Mouse (Mus musculus) thymus, postnatal 10 days (tissue): Measurements from ENCODE around the gene Pprc1.

Experiments
- DNase-seq, 2 experiments: peaks; one replicate each; pipeline ENCODE4 v3.0.0; 2021; ENCODE audit warnings: low spot score in 2 of 2

The Pprc1 gene

DNA sequence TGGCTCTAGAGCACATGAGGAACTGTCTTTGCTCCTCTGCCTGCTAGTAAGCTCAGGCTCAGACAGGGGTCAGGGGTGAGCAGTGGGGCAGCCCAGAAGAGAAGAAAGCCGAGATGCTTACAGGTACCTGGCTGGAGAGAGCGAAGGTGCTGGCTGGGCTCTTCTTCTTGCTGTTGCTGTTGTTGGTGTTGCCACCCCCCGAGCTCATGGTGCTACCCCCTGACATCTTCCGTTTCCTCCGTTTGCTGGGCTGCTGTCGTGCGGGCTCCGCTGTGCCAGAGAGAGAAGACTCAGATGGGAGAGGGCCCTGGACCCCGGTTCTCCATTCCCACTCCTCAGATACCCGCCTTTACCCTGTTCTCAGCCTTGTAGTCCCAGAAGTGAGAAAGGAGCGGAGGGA, 10.8 kb upstream of the Pprc1 start:
- DNase-seq: no peak

DNA sequence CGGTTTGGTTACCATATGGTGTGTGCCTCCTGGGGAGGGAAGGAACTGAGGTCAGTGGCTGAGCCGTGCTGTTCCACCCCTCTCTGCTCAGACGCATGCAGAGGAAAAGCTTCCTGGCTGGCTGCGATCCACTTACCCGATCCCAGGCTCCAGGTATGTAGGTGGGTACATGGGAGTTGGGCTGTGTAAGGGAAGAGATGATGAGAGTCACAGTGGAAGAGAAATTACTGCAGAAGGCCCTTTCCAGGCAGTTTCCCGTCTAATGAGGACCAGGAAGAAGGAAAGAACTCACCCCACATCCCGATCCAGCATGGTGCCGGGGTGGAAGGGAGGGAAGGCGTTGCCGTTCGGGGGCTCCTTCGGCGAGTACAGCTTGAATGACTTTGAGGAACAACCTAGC, 8.7 kb upstream of the Pprc1 start:
- no peak for DNase-seq

DNA sequence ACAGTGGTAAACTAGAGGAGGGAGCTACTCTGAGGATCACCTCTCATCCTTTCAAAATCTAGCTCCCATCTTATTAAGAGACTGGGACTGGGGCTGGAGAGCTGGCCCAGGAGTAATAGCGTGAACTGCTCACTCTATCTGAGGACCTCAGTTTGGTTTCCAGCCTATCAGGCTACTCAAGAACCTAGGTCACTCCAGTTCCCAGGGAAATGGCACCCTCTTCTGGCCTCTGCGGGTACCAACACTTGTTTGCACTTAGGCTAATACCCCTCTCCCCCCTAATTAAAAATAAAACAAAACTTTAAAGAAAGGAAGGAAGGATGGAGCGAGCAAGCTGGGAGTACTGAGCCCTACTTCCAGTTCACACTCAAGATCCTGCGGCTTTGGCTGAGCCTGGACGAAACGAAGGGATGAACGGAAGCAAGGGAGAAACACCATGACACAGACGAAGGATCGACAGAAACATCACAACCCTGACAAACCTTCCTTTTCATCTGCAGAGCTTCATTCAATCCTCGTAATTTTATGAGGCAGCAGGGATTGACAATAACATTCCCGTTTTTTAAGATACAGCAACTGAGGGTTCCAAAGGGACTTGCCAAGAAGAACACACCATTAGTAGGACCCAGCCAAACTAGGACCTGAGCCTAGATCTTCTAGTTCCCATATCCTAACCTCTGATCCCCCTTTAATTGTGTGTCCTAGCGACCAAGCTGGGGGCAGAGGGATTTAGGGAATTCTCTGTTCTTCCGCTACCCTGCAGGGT, 8.0 kb upstream of the Pprc1 start:
- peak in 1 of 2 experiments; percentile 37 for DNase-seq

DNA sequence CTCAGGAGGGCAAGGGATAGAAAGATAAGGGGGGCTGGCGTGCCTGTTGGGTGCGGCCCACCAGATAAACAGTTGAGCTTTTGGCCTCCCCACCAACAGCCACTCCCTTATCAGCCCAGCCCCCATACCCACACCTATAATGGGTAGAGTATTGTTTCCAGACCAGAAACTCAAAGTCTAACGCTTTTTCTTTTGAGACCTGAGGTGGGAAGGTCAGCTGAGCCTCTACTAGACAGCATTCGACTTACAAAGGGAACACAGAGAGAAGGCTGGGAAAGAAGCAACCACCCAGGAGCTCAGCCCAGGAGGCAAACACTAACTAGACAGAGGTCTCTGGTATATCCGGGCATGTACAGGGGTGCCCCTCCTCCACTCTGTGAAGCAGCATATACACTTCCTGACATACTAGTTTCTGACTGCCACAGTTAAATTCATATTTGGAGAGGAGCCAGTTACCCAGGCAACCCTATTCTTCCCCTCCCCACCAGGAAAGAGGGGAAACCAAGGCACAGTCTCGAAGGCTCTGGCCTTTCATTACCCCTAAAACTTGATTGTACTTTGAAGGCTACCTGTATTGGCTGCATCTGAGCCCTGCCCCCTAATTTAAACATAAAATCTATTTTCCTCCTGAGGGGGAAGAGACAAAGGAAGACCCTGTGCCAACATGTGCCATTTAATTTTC, 7.3 kb upstream of the Pprc1 start:
- DNase-seq: peak; percentile 57 to 67

DNA sequence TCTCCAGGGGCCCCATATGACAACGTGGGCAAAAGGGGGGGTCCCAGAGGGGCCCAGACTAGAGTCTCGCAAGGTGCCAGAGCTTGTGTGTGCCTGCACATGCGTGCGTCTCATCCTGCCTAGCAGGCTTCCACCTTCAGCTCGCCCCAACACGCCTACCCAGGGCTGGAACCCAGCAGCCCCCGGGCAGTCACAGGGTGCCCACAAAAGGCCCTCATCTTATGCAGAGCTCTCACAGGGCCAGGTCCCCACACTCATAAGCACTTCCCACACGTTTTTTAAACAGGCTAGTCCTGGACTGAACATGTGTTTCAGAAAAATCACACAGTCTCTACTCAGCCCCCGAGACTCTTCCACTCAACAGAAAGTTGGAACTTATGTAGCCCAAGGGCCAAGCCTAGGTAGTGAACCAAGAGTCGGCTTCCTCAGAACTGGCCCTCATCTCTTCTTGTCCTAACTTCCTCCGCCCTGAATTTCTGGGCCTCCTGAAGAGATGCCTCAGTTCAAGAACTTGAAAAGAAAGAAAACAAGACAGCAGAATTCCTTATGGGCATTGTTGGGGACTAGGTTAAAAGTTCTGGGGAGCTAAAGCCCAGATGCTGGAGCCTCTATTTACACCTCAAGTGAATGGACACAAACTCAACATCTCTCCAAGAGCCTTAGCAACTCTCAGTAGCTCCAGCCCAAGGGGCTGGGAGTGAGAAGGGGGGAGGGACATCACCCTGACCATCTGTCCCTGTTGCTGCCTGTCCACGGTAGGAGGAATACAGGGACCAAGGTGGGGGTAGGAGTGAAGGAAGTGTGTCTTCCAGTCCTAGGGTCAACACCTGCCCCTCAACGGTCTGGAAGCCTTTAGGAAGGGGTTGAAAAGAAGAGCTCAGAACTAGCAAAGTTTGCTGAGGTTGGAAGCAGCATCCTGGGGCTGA, 6.5 kb upstream of the Pprc1 start:
- DNase-seq: peak; percentile 44 to 56

DNA sequence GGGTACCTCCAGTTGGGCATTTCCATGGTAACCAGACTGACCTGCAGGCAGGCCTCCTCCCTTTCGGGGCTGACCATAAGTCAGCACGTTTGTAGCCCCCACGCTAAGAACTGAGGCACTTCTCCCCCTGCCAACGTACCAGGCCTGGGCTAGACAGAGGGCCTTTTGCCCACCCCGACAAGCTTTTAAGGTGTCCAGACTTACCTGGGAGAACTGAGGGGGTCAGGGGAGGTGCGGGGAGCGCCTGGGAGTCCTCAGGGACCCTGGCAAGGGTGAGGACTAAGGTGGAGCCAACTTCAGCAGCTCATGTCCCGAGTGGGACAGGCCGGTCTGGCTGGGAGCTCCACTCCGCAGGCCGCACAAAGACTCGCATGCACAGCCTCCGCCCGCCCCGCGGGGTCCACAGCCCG, 5.8 kb upstream of the Pprc1 start:
- peak; percentile 31 to 47 for DNase-seq

DNA sequence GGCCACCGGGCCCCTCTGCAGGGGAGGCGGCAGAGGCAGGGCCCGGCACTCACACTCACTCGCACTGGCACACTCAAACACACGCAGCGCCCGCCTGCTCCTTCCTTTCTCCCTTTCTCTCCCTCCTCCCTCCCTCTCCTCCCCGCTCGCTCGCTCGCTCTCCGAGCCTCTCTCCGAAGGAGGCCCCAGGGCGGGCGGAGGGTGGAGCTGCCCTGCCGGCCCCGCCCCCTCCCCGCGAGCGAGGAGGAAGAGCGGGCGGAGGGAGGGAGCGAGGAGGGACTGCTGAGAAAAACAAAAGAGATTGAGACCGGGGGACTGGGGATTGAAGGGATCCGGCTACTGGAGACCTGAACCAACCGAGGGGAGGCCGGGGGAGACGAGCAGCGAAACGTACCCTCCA, 5.2 kb upstream of the Pprc1 start:
- DNase-seq: peak; percentile 93 to 94

DNA sequence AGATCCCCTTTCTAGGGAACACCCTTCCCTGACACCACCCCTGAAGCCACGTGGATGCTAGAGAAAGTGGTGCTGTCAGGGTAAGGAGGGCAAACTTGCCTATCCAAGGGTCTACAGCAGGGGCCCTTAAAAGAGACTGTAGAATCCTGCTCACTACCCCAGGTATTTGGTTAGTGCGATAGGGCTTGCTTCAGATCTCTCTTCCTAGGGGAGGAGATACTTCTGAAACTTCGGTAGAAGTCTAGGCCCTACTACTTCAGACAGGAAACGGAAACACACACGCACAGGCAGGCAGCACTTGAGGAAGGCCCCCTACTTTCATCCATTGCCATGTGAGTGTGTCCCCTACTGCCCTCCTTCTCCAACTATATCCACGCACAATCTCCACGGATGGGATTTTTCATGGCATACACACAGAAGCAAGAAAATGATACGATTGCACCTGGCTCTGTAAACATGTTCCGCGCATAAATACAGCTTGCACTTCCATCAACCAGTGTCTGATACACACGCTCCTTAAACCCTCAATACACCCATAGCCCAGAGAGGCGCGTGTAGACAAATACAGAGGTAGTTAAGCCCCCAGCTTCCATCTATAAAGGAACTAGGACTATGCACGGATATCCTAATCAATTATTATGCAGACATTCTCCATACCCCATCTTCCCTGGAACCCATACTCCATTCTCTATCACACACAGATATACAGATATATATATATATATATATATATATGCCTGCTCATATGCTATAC, 4.4 kb upstream of the Pprc1 start:
- peak; percentile 57 to 66 for DNase-seq

DNA sequence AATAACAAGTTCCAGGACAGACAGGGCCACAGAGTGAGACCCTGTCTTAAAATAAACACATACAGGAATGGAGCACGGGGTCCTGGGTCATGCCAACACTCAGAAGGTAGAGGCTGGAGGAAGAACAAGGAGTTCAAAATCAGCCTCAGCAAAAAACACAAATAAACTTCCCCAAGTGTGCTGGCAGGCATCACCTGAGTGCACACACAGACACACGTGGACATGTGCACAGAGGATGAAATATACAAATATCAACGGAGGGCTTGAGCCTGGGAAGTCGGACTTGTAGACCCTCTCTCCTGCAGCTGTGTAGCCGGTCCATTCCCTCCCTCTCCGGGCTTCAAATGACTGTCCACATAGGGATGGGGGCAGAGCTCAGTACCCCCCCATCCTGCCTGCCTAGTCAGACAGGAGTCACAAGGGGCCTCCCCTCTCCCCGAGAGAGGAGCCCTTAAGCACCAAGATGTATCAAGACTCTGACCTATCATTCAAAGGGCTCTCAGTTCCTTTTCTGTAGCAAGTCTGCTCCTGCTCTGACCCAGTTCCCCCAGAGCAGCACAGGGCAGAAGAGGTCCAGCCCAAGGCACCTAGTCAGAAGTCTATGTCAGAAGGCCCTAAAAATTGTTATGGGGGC, 3.3 kb upstream of the Pprc1 start:
- no peak for DNase-seq

DNA sequence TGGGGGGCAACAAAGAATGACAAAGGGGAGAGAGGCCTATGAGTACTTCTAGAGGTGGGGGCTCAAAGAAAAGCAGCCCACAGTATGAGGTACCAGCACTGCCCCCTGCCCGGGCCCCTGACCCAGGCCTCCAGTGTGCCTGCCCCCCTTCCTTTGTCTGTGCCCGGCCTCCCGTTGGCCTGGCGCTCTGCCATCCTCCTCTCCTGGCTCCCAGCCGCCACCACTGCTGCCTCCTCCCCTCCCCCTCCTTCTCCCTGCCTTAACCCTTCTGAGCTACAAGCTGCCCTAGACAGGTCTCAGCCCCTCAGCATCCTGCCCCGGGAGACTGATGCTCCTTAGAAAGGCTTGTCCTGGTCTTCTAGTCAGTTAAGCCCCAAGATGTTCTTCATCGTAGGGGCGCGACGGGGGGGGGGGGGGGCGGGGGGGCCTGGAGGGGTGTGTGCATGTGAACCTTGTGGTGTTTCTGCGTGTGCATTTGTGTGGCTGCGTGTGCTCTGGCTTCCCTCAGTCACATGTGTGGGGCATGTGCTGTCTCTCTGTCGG, 2.7 kb upstream of the Pprc1 start:
- peak; percentile 62 for DNase-seq

DNA sequence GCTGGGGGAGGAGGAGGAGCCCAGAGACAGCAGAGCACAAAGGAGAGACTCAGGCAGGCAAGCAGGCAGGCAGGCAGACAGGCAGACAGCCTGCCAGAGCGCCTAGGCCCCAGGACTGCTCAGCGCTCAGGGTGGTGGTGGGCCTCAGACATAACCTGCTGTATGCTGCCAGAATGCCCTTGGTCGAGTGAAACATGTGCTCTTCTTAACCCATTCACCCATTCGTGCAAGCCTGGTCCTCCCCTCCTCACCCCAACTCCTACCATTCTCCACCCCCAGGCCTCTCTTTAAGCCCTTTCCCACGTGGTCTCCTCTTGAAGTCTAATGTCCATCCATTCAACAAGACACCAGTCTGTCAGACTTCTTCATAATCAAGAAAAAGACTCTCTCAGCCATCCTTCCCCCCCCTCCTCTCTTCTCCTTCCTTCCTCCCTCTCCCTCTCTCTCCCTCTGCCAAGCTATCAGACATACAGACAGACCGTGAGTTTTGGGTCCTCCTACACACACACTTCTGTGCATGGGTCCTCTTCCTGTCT, 2.1 kb upstream of the Pprc1 start:
- peak; percentile 61 to 62 for DNase-seq

DNA sequence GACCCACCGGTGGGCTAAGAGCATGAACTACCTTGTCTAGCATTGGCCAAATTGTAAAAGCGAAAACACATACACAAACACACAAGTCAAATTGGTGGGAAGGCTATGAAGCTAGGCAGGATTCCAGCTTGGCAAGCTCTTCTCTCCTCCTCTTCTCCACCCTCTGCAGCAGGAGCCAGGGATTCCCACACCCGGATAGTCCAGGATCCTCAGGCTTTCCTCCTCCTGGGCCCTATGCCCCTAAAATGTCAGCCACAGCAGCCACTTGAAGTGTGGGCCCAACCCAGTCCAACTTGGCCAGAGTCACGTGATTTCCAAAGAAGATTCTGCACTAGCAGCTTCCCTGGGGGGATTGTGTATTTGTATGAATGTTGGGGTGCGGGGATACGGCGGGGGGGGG, 1.3 kb upstream of the Pprc1 start:
- DNase-seq: no peak

DNA sequence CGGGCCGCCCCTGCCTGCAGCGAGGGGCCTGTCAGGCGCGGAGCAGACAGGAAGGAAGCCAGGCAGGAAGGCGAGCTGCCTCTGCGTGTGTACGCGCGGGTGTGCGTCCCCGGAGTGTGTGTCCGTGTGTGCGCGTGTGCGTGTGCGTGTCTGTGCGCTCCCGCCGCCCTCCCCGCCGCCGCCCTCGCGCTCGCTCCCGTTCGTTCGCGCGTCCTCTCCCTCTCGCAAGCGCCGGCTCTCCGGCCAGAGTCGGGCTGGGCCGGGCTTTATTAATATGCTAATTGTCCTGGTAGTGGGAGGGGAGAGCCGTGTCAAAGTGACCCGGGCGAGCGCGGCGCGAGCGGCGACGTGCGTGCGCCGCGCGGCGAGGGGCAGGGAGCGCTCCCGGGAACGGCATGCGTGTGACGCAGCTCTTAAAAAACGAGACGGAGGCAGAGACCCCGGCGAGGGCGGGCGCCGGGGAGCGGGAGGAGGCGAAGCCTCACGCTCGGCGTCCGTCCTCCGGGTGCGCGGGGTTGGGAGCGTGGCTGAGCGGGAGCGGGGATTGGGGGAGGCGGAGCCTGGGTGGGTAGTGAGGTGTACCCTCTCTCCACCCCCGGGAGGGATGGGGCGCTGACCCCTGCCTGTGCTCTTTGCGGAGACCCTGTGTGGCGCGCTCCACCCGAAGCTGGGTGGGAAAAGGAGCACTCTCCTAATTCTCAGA, 458 bp downstream of the Pprc1 start, which contains the start of gene Ldb1:
TSS of gene Ldb1 (minus strand) at position 222 of the 703 bp plus-strand sequence.
- peak; percentile 65 to 68 for DNase-seq

DNA sequence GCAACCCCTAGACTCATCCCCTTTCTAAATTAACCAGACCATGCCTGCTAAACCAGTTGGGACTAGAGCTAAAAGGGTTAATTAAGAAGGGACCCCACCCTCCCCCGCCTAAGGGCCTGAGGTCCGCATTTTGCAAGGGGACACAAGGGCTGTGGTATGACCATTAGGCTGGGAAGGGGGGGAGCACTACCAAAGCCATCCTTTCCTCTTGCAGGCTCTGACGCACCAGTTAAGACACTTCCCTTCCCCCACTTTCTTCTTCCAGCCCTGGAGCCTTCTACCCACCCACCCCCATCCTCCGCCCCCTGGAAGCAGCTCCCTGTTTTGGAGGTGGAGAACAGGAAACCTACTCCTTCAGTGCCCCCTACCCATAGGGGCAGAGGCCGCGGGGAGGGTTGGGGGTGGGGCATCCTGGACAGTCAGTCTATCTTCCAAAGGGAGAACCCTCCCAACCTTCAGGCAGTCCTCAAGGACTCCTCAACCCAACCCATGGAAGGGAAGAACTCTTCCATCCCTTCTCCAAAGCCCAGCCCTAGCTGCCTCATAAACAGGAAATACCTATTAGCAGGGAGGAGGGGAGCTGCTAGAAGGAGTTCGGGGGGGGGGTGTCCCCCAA, 1.1 kb downstream of the Pprc1 start:
- no peak for DNase-seq

DNA sequence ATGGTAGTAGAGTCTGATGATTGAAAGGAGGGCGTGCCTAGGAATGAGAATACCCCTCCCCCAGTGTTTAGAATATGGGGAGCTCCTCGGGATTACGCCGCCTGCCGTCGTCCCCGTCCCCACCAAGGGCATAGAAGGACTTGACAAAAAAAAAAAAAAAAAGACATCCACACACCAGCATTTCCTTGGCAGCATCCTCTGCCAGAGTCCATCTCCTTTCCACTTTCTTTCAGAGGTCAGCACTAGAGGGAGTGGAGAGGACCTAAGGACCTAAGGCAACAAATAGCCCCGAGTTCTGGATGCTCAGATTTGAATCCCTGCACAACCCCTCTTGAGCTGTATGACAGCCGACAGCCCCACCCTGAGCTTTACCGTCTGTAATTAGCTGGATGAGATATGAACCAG, 1.9 kb downstream of the Pprc1 start:
- DNase-seq: no peak

DNA sequence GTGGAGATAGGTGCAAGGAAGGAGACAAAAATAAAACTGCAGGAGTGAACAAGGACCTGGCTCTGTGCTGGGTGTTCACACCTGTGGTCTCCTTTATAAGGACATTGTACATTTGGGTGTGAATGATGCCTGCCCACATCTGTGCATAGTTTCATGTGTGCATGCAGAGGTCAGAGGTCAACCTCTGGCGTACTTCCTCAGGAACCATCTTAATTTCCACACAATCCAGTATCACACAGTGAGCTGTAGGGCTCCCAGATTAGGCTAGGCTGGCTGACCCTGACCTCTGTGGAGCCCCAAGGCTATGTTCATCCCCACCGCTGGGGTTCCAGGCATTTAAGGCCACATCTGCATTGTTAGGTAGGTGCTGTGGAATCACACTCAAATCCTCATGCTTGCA, 2.7 kb downstream of the Pprc1 start:
- DNase-seq: no peak

DNA sequence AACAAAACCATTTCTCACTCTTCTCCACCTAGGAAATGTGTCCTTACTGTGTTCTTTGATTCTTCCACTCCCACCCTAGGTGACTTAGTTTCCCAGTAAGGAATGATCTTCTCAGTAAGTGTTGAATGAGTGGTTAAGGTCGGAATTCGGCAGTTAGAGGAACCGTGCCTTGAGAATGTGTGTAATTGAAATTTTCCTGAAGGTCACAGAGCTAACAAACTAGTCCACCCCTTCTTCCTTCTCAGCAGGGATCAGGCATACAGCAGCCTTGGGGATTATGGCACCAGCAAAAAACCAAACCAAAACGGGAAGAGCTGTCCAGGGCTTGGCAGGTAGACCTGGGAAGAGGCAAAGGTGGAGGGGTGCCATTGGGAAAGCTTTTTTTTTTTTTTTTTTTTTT, 4.4 kb downstream of the Pprc1 start:
- no peak for DNase-seq

DNA sequence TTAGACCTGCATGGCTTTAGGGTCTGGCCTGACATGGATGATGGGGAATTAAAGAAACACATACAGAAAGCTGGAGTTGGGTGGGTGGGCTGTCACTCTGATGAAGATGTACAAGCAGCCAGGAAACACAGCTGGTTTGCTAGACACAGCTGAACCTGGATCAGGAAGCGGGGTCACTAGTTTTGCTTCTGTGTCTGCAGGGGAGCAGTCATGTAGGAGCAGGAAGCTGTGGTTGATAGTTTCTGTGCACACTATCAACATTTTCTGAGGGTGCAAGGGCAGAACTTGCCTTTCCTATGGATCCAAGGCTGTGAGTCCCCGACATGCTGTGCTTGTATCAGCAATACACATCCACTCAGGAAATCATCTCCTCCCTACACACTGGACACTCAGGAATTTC, 5.8 kb downstream of the Pprc1 start:
- DNase-seq: peak; percentile 60 to 63

DNA sequence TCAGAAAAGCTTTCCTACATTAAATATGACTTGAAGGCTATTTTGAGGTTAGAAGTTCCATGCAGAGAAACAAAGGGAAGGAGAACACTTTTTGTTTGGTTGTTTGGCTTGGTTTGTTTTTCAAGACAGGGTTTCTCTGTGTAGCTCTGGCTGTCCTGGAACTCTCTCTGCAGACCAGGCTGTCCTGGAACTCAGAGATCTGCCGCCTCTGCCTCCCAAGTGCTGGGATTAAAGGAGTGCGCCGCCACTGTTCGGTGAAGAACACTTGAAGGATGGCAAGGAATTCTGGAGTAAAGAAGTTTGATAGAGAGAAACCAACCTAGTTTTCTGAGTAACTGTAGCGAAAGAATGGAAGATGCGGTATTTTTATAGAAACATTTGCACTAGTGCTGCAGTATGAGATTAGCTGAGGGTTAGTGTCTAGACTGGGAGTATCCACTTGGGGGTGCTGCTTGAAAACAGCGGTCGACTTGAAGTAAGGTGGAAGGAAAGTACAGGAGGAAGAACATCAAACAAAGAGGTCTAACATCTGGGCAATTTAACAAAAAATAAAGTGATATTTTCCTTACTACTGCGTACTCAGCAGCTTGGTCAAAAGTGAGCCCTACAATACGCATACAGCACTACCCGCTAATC, 11.2 kb downstream of the Pprc1 start:
- peak; percentile 55 for DNase-seq
